Mouse (Mus musculus): ENCODE results near the gene Secisbp2l. TPM values are rescaled to one million over a fixed set of nuclear protein-coding genes. Genes with fewer than 3 reads are reported as not detected.
A peak's percentile ranks its signal among the peaks of the same experiment; 100 is the strongest.

Secisbp2l gene
- total and polyA plus RNA-seq, 3 experiments = 8.7 to 15.1 (median 8.9) TPM

DNA sequence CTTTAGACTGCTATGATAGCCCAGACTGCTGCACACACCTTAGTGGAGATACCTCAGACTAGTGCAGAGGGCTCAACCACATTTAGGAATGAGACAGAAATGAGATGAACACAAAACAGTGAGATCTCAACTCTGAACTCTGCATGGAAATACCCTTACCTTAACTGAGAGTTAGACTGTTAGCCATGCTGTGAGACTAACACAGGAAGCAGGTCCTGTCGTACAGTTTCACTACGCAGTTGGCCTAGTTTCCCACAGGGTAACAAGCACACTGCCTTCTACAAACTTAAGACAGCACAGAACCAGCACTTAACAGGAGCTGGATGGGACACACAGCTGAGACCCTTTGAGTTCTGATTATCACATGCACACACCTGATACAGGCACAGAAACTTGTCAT lies 47.3 kb upstream of the Secisbp2l start:
- Histone ChIP-seq H3K4me2 (ENCODE audit: insufficient read depth, low read depth, poor library complexity, severe bottlenecking) (no peak overlapping the region), H3K4me3 (replicated peaks in 1 of 3; ENCODE audit: low read depth in 2 of 3, low read length in 2 of 3, poor library complexity in 1 of 3) (no peak overlapping the region), H3K27ac (ENCODE audit: insufficient read depth, low read depth) (no peak overlapping the region), H3K9me3 (replicated peaks; ENCODE audit: low read length) (no peaks in the 10 kb centered on the region), H3K4me1 (ENCODE audit: control insufficient read depth in 1 of 2, insufficient read depth in 2 of 2) (no peaks in the 10 kb centered on the region), H3K27me3 (replicated peaks) (no peaks in the 10 kb centered on the region), H3K79me2 (replicated peaks; ENCODE audit: control insufficient read depth, extremely low read depth, insufficient read depth, poor library complexity, severe bottlenecking) (no peaks in the 10 kb centered on the region), H3K36me3 (replicated peaks in 1 of 2; ENCODE audit: control insufficient read depth in 1 of 2, insufficient read depth in 1 of 2, low read length in 1 of 2) (peaks cover 28 to 70% of the 10 kb centered on the region in 2 experiments), H3K9ac (ENCODE audit: insufficient read depth, low read depth) (no peak overlapping the region)
- dilution Hi-C loops (cut with MboI; ENCODE audit: extremely low pct_ligation_motif_present, extremely low pct_unique_long_range_greater_than_20kb, low sequenced_read_pairs) (no loop called here), in situ Hi-C loops (cut with MboI; ENCODE audit: low pct_ligation_motif_present, low pct_unique_long_range_greater_than_20kb, low sequenced_read_pairs) (loop anchor here (5.0 kb wide), 1 partner anchor 38 kb away; no protein-coding TSS in a partner anchor)
- no peak for DNase-seq (ENCODE audit: extremely low read depth)
- TF ChIP-seq PAX5 (IDR thresholded peaks at IDR 0.05; ENCODE audit: low read length) = no peak
- 0 out of 2 replicates have a peak, but pooled peaks have one; percentile 21 for TF ChIP-seq POLR2A (IDR thresholded peaks at IDR 0.05; ENCODE audit: low read depth, low read length)

GRCm38 (mm10) chr2:125827898-125828297 lies 45.2 kb upstream of the Secisbp2l start:
- no peak overlapping the region for H3K4me2 ChIP-seq (ENCODE audit: insufficient read depth, low read depth, poor library complexity, severe bottlenecking)
- H3K4me3 ChIP-seq (replicated peaks in 1 of 3; ENCODE audit: low read depth in 2 of 3, low read length in 2 of 3, poor library complexity in 1 of 3) = no peak overlapping the region
- no peak for DNase-seq (ENCODE audit: extremely low read depth)
- H3K79me2 ChIP-seq (replicated peaks; ENCODE audit: control insufficient read depth, extremely low read depth, insufficient read depth, poor library complexity, severe bottlenecking) = no peaks in the 10 kb centered on the region
- no peaks in the 10 kb centered on the region for H3K27me3 ChIP-seq (replicated peaks)
- peaks cover 16 to 49% of the 10 kb centered on the region in 2 experiments for H3K36me3 ChIP-seq (replicated peaks in 1 of 2; ENCODE audit: control insufficient read depth in 1 of 2, insufficient read depth in 1 of 2, low read length in 1 of 2)
- H3K4me1 ChIP-seq (ENCODE audit: control insufficient read depth in 1 of 2, insufficient read depth in 2 of 2) = no peaks in the 10 kb centered on the region
- no peak overlapping the region for H3K9ac ChIP-seq (ENCODE audit: insufficient read depth, low read depth)
- no peak for TF ChIP-seq RCOR1 (conservative IDR thresholded peaks at IDR 0.05; ENCODE audit: low read depth, low read length)
- TF ChIP-seq E2F4 (IDR thresholded peaks at IDR 0.05; ENCODE audit: insufficient replicate concordance, low read depth, low read length) = no peak
- TF ChIP-seq MYC (IDR thresholded peaks at IDR 0.05; ENCODE audit: low read depth, low read length) = no peak
- no peak for TF ChIP-seq ZMIZ1 (IDR thresholded peaks at IDR 0.05; ENCODE audit: low read depth, low read length)
- TF ChIP-seq MEF2A (IDR thresholded peaks at IDR 0.05; ENCODE audit: borderline replicate concordance, low read depth, low read length) = no peak
- TF ChIP-seq EP300 (IDR thresholded peaks at IDR 0.05; ENCODE audit: low read length) = no peak
- H3K27ac ChIP-seq (ENCODE audit: insufficient read depth, low read depth) = no peak overlapping the region
- H3K9me3 ChIP-seq (replicated peaks; ENCODE audit: low read length) = no peaks in the 10 kb centered on the region
- dilution Hi-C loops (cut with MboI; ENCODE audit: extremely low pct_ligation_motif_present, extremely low pct_unique_long_range_greater_than_20kb, low sequenced_read_pairs) = no loop called here
- in situ Hi-C loops (cut with MboI; ENCODE audit: low pct_ligation_motif_present, low pct_unique_long_range_greater_than_20kb, low sequenced_read_pairs) = loop anchor here (5.0 kb wide), 1 partner anchor 36 kb away; no protein-coding TSS in a partner anchor

- Histone ChIP-seq H3K9ac (ENCODE audit: insufficient read depth, low read depth) (no peak overlapping the region), H3K4me3 (replicated peaks in 1 of 3; ENCODE audit: low read depth in 2 of 3, low read length in 2 of 3, poor library complexity in 1 of 3) (no peak overlapping the region), H3K36me3 (replicated peaks in 1 of 2; ENCODE audit: control insufficient read depth in 1 of 2, insufficient read depth in 1 of 2, low read length in 1 of 2) (peaks cover 4 to 34% of the 10 kb centered on the region in 2 experiments), H3K27ac (ENCODE audit: insufficient read depth, low read depth) (no peak overlapping the region), H3K27me3 (replicated peaks) (no peaks in the 10 kb centered on the region), H3K9me3 (replicated peaks; ENCODE audit: low read length) (no peaks in the 10 kb centered on the region), H3K4me1 (ENCODE audit: control insufficient read depth in 1 of 2, insufficient read depth in 2 of 2) (no peaks in the 10 kb centered on the region), H3K4me2 (ENCODE audit: insufficient read depth, low read depth, poor library complexity, severe bottlenecking) (no peak overlapping the region), H3K79me2 (replicated peaks; ENCODE audit: control insufficient read depth, extremely low read depth, insufficient read depth, poor library complexity, severe bottlenecking) (no peaks in the 10 kb centered on the region)
- dilution Hi-C loops (cut with MboI; ENCODE audit: extremely low pct_ligation_motif_present, extremely low pct_unique_long_range_greater_than_20kb, low sequenced_read_pairs) = no loop called here
- TF ChIP-seq ZMIZ1 (IDR thresholded peaks at IDR 0.05; ENCODE audit: low read depth, low read length) = no peak
- TF ChIP-seq ETS1 (conservative IDR thresholded peaks at IDR 0.05; ENCODE audit: low read depth, low read length) = no peak
- TF ChIP-seq POLR2A (IDR thresholded peaks at IDR 0.05; ENCODE audit: low read depth, low read length) = no peak
- no peak for TF ChIP-seq GABPA (IDR thresholded peaks at IDR 0.05; ENCODE audit: insufficient replicate concordance, low read depth, low read length)
- no peak for TF ChIP-seq TBP (conservative IDR thresholded peaks at IDR 0.05; ENCODE audit: low read depth, low read length)
- no peak for TF ChIP-seq UBTF (IDR thresholded peaks at IDR 0.05; ENCODE audit: low read depth, low read length)
- TF ChIP-seq NELFE (IDR thresholded peaks at IDR 0.05; ENCODE audit: low read depth, low read length) = no peak
- no peak for TF ChIP-seq JUN (IDR thresholded peaks at IDR 0.05; ENCODE audit: insufficient read depth, low read depth, low read length)
- TF ChIP-seq ZC3H11A (IDR thresholded peaks at IDR 0.05; ENCODE audit: low read depth, low read length) = no peak
- no peak for TF ChIP-seq JUND (conservative IDR thresholded peaks at IDR 0.05; ENCODE audit: low read depth, low read length)
- no peak for TF ChIP-seq MEF2A (IDR thresholded peaks at IDR 0.05; ENCODE audit: borderline replicate concordance, low read depth, low read length)
- TF ChIP-seq RCOR1 (conservative IDR thresholded peaks at IDR 0.05; ENCODE audit: low read depth, low read length) = no peak
- no peak for TF ChIP-seq MXI1 (IDR thresholded peaks at IDR 0.05; ENCODE audit: low read depth, low read length)
- no peak for TF ChIP-seq RAD21 (IDR thresholded peaks at IDR 0.05; ENCODE audit: low read depth, low read length)
- in situ Hi-C loops (cut with MboI; ENCODE audit: low pct_ligation_motif_present, low pct_unique_long_range_greater_than_20kb, low sequenced_read_pairs) = loop anchor here (5.0 kb wide), 1 partner anchor 34 kb away; no protein-coding TSS in a partner anchor
- DNase-seq (ENCODE audit: extremely low read depth) = no peak
Measured at GRCm38 (mm10) chr2:125826201-125826600, 43.5 kb upstream of the Secisbp2l start.

Measured in CH12.LX (cell line).